Mouse (Mus musculus): ENCODE measurements around the gene Foxp4.

- TF ChIP-seq CTCF (IDR thresholded peaks at IDR 0.05; ENCODE audit: borderline replicate concordance, insufficient read depth, low read depth, low read length) = no peak
- TF ChIP-seq POLR2A (IDR thresholded peaks at IDR 0.05; ENCODE audit: borderline replicate concordance, insufficient read depth, low read length) = no peak
Observed at GRCm38 (mm10) chr17:47903846-47904680, 20.4 kb downstream of the Foxp4 start.
